Mouse (Mus musculus): ENCODE measurements at regions not wholly inside any gene's neighbourhood (a gene's known extent, or its start where the extent isn't known, plus 50 kb on each side); places are given as distances from the start of the nearest gene placed in this dataset.

GRCm38 (mm10) chr6:108919372-108919913, 91.0 kb downstream of the Edem1 start:
- no peak for TF ChIP-seq EP300 (IDR thresholded peaks at IDR 0.05; ENCODE audit: low read depth)
- TF ChIP-seq CTCF (IDR thresholded peaks at IDR 0.05; ENCODE audit: low read depth), result no peak

All from heart, postnatal 0 days (tissue).